Mouse (Mus musculus) regulatory T cell (primary cell): ENCODE data around the gene Gabbr2.

Experiments
- in situ Hi-C: fragments of 300-600 bp; cut with MboI, MseI; formaldehyde crosslinking; loops from one replicate; pipeline ENCODE4 v1.15.1; 2025; ENCODE audit warnings: high pct_unique_total_duplicates

Gene Gabbr2

DNA sequence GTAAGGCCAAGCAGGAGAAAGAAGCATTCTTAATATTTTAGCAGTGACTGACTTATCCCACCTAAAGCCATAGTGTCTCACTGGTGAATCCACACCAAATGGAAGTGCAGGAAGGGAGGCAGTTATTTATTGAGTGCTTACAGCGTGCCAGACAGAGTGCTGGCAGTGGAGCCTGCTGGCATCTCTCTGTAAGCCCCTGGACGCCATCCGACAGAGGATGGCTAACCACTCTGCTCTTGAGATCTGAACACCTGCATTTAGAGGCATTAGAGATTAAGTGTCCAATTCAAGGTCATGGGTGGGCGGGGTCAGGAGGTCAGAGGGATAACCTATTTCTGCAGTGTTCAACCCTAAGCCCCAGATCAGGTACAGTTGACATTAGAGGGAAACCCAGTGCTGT is 2.8 kb downstream of the Gabbr2 start:
- in situ Hi-C loops = no loop called here

DNA sequence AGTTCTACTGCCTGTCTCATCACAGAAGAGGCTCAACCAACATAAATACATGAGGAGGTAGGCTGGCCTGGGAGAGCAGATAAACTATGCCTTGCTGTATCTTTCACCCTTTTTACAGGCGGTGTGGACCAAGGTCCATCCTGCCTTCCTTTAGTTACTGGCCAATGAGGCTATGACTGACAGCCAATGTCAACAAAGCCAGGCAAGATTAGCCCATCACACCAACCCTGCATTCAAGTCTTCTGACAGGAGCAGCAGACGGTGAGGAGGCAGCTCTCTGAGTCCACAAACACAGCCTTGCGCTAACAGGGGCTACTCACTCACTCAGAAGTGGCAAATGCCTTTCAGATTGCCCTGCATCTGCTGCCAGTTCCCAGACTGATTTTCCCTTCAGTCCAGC is 3.4 kb downstream of the Gabbr2 start:
- in situ Hi-C loops = no loop called here

DNA sequence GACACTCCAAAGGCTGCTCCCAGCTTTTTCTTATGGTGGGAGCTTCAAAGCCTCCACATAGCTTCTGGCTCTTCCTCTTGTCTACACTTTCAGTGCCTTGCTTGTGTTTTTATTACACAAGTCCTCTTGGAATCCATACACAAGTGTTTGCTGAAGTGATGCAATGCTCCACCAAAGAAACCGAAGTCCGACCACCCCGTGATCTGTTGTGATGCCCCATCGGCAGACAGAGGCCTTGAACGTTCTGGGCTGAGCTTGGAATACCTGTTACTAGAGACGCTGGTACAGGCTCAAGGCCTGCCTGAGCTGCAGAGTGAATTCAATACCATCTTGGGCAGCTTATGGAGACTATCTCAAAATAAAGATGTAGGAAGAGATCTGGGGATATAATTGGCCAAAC is 3.9 kb downstream of the Gabbr2 start:
- in situ Hi-C loops = no loop called here

DNA sequence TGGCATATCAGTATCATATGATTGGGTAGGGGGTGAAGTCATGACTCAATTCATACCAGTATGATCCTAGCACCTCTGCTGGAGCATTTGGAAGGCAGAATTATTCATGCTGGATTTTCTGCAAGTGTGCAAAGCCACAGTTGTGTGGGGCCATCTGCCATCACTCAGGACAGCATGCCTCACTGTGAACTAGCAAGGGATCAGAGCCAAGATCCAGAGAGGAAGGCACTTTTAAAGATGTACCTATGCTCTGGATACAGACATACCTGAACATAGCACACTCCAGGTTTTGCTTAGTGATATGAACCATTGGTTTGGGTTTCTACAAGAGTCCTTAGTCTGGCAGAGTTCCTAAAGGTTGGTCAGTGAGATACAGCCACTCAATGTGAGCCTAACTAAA is 5.6 kb downstream of the Gabbr2 start:
- in situ Hi-C loops = no loop called here

DNA sequence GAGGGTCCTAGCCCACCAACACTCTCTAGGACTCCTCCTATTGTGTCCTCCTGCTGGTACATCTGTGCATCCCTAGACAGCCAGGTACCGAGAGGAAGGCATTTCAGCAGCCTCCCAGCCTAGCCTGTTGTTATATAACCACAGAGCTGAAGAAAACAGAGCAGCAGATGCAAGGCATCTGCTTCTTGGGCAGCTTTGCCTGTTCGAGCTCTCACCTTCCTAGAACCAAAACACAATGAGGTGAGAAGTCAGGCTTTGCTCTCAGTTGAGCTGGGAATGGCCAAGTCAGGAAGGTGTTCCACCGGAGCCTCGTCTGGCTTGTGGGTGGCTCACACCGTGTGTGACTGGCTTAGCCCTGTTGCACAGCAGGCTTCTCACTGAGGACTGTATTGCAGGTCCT is 8.8 kb downstream of the Gabbr2 start:
- in situ Hi-C loops = no loop called here

DNA sequence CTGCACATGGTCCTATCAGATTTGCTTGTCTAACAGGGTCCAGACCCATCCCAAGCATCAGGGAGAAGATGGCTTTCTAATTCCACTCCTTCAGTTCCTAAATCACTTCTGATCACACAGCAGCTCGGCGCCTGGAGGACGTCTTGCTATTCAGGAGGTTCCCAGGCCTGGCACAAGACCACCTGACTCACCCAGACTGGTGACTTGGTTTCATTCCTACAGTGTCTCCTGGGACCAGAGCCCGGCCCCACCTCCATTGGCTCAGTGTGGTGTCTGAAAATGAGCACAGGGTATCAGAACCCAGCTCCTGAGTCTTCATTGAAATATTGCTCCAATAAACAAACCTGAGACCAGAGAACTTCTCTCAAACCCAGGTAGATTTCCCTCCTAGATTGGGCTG is 9.6 kb downstream of the Gabbr2 start:
- in situ Hi-C loops = no loop called here

DNA sequence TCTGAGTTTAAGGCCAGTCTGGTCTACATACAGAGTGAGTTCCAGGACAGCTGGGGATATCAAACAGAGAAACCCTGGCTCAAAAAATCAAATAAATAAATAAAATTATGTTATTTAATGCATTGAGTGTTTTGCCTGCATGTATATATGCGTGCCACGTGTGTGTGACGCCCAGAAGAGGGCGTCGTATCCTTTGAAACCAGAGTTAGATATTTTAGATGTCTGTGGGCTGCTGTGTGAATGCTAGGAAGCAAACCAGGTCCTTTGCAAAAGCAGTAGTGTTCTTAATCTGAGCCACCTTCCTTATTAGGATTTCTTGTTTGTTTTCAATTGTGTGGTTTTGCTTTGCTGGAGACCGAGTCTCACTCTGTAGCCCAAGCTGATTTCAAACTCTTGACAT is 13.3 kb downstream of the Gabbr2 start:
- in situ Hi-C loops = no loop called here

DNA sequence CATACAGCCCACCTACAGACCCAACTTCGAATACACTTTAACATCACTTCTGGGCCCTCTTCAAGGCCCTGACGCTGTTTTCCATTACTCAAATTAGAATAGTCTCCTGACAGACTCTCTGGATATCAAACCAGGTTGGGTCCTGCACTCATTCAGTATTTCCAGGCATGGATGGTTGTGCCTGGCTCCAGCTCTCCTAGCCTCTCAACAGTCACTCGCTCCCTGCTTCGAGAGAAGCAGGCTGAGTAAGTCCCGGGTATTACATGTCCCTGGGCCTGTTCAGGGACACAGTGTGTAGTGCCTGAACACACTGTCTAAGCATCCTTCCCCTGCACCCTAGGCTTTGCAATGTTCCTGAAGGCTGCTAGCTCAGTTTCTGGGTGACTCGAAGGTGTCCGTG is 14.5 kb downstream of the Gabbr2 start:
- in situ Hi-C loops = no loop called here

DNA sequence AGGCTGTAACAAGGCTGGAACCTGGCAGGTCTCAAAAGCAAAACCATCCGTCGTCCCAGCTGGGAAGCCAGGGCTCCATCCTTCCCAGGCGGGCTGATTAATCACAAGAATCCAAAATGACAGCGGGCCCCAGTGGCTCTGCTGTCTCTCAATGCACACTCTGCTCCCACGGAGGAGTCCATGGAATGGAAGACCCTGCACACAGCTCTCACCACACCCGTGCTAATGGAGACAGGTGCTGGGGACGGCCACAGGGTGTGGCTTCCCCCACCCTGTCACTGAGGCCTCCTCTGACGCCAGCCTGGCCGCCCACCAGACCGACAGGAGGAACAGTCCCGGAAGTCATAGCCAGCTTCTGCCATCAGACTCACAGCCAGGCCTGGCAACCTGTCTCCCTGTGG is 15.0 kb downstream of the Gabbr2 start:
- in situ Hi-C loops = no loop called here

DNA sequence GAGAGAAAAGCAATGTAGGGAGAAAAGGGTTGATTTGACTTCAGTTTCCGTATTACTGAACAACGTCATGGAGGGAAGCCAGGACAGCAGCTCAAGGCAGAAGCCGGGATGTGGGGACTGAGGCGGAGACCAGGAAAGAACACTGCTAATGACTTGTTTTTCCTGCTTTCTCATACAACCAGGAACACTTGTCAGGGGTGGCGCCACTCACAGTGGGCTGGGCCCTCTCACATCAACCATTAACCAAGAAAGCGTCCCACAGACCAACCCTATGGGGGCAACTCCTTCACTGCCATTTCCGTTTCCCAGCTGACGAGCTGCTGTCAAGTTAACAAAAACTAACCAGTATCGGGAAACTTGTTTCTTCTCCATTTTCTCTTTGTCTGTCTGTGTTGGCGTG is 18.4 kb downstream of the Gabbr2 start:
- in situ Hi-C loops = no loop called here

DNA sequence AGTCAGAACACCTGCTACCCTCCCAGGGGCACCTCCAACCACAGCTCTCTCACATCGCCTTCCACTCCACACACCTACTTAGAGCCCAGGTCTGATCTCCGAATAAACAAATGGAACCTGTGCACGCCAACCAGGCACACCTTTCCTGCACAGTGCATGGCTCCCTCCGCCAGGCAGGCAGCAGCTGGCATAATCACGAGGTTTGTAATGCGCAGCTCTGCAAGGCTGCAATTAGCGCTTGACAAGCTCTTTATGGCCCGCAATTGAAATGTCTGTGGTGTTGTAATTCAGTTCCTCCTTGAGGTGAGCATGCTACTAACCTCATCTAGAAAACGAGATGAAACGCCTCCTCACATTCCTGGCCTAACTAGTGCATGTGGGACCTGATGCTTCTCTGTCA is 23.7 kb downstream of the Gabbr2 start:
- in situ Hi-C loops = no loop called here

DNA sequence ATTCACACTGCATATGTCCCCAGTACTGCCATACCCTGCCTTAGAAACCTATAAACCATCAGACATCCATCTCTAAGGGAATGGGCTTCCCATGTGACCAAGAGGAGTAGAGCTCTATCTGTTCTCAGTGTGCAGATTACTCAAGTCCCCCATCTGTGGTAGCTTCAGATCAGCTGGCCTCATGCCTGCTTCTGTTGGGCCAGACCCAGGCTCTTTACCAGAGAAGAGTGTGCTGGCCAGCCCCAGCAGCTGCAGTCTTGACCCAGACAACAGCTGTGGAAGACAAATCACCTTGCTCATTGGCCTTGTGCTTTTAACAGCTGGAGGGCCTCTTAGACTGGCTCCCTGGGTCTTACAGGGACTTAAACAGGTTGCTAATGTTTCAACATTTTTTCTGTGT is 25.1 kb downstream of the Gabbr2 start:
- in situ Hi-C loops = no loop called here

DNA sequence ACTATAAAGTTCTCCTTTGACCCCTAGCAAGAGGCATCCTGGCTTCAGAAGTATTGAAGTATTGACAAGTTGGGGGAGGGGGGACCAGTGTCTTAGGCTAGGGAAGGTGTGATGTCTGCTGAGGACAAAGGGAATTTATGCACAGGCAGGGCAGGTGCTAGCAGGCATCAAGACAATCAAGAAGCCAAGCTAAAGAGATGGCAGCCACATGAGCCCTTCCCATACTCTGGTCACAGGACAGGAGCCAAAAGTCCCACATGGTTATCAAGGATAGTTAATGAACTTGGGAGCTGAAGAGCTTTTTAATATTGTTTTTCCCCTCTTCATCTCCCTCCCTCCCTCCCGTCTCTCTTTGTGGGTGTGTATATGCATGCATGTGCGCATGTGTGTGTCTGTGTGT is 30.3 kb downstream of the Gabbr2 start:
- in situ Hi-C loops = no loop called here

DNA sequence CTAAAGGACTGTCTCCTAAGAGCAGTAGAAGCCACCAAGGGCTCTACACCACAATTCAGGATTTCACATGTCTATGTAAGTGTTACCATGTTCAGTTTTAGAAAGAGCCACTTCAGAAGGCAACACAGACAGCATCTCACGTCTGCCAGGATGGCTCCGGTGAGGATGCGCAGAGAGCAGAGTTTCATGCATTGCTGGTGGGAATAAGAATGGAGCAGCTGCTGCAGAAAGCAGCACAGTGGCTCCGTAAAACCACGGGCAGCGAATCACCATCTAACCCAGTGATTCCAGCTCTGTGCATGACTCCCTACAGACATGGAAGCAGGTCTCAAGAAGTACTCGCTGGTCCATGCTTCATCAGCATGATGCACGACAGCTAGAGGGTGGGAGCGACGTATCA is 31.5 kb downstream of the Gabbr2 start:
- in situ Hi-C loops = no loop called here

DNA sequence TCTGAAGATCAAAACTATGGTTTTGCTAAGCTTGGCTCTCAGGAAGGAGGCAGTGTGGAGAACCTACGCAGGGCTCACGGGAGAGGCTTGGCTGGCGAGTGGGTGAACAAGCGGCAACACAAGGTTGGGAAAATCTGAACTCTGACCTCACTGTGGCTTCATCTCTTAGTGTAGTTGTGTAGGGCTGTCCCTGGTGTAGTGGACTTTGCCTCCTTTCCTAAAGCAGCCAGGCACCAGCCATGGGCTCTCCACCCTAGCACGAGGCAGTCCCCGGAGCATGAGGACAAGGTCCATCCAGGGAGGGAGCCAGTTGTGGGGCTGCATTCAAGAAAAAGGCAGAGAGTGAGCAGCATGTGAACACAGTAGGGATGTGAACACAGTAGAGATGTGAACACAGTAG is 31.9 kb downstream of the Gabbr2 start:
- in situ Hi-C loops = no loop called here

DNA sequence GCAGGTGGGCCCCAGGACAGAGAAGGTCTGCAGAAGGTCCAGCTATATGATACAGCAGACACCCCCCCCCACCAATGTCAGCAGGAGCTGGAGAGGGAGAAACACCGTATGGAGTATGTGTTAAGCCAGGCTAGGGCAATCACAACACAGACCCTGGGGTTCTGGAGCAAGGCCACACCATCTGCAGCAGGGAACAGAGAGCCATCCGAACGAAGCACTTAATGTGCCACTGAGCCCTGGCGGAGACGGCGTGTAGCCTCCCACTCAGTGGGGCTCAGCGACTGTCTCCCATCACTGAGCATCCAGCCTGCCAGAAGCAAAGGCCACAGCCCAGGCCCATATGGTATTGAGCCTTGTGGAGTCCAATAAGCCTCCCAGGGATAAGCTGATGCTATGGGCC is 33.7 kb downstream of the Gabbr2 start:
- in situ Hi-C loops = no loop called here

DNA sequence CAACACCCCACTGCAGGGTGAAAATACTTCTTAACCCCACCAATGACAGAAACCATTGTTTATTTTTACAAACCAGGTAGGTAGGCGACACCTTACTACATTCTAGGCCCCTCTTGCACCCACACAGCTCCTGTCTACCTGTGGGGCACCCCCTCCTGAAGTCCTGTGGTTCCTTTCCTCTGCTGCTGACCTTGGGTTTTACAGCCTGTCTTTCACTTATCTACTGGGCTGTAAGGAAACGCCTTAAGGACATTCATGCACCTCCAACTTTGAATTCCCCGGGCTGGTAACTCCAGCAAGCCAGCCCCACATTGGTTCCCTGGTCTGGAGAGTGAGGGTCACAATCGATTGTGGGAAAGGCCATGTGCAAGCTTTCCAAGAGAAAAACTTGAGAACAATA is 34.7 kb downstream of the Gabbr2 start:
- in situ Hi-C loops = no loop called here

DNA sequence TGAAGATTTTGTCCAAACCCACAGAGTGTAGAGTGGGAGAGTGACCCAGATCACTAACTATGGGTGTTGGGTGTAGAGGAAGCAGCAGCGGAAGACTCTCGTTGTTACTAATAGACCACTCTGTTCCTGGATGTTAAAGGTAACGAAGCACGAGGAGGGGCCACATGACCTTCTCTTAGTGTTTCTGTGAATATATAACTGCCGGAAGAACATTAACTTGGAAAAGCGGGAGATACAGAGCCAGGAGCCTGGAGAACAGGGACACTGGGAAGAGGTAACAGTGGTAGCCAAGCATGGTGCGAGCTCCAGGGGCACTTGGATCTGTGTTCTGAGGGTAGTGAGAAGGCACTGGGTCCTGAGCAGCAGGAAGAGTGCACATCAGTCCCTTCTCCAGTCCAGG is 38.7 kb downstream of the Gabbr2 start:
- in situ Hi-C loops = no loop called here

DNA sequence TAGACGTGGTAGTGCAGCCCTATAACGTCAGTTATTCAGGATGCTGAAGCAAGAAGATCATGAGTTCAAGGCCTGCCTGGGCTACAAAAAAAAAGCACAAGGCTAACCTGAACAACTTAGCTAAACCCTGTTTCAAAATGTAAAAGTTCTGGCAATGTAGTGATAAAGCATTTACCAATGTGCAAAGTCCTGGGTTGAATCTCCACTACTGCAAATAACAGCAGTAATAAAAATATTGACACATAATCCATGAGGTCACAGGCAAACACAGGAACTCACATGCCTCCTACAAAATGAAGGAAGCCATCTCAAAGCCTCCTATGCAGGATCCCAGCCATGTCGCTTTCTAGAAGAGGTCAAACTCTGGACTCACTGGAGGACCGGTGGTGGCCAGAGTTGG is 39.1 kb downstream of the Gabbr2 start:
- in situ Hi-C loops = no loop called here

DNA sequence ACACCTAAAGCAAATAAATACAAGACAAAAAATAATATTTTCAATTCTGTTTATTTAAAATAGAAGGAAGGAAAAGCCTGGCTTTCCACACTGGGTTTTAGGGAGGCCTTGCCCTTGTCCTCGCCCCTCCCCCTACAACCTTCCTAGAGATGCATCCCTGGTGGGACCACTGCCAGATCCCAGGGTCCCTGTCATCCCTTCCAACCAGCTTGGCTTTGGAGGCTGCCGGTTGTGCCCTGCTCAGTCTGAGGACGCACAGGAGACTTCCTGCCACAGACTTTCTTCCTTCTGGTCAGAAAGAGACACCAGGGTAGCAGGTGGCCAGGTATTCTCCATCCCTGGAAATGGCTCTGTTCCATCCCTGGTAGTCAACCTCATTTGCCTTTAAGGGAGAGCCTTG is 57.4 kb downstream of the Gabbr2 start:
- in situ Hi-C loops = loop anchor here (5.0 kb wide), 1 partner anchor 1008 kb away; no protein-coding TSS in a partner anchor

DNA sequence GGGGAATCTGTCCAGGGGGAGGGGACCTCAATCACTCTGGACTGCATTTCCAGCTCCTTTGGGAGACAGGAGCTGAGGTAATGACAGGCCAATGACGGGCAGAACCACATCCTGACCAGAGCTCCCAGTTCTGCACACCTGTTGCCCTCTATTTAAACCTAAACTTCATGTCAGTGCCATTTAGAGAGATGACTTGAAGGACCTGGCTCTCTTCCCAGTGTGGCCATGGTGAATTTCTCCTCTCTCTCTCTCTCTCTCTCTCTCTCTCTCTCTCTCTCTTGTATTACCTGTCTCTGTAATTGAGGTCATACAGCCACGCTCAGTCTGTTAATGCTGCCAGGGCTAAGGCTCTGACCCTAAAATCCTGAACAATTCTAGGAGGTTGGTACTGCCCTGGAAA is 58.1 kb downstream of the Gabbr2 start:
- in situ Hi-C loops = loop anchor here (5.0 kb wide), 1 partner anchor 1009 kb away; no protein-coding TSS in a partner anchor

DNA sequence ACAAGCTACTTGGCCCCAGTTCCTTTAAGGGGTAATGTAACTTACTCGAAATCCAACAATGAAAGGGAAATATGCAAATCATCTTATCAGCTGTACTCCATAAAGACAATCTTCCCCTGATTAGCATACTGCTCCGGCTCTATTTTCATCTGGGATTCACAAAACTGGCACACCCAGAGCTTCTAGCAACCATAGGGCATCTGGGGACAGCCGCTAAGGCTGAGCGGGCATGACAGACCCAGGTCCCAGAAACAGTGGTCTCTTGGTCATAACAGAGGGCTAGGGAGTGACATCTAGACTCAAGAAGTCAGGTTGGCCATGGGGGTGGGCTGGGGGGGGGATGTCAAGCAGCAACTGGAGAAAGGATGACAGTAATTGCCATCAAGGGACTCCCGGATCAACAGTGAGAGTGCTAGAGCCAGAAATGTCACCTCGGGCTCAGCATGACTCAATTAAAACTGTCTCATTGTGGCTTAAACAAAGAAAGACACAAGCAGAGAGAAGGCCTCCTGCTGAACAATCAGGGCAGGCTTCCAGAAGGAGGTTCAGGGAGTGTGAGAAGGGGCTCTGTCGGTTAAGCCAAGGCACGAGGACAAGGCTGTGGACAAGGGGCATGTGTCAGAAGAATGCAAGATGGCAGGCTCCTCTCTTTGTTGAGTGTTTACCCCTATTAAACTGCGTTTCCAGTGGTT is 59.8 kb downstream of the Gabbr2 start:
- in situ Hi-C loops = loop anchor here (5.0 kb wide), 1 partner anchor 1010 kb away; no protein-coding TSS in a partner anchor

DNA sequence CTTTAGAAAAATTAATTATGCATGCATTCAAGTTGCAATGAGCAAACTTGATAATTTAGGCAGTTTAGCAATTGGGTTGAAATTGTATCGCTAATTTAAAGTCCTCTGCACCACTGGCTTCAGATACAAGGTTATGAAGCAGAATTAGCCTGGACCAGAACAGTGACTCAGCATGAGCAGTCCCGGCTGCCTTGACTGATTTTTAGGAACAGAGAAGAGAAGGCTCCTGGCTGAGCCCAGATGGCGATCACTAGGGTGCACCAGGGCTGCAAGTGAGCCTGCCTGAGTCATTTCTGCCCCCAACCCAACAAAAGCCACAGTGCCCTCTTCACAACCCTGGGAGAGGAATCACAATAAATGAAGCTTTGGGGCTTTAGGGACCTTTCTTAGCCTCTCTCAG is 63.6 kb downstream of the Gabbr2 start:
- in situ Hi-C loops = no loop called here

DNA sequence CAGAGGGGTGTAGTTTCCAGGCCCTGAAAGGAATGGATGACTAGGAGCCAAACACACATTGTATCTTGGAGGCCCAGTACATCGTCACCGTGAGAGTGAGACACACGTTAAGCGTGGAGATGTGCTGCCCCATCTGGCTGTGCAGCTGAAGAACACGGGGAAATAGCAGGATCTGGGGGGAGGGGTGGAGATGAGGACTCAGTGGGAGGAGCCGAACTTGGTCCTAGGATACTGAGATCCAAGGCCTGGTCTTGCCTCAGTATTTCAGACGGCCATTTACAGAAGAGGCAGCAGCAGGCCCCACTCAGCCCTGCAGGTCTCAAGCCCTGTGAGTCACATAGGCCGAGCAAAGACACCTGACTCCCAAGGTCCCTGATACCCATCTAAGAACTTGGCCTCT is 72.5 kb downstream of the Gabbr2 start:
- in situ Hi-C loops = no loop called here
